Mouse (Mus musculus) kidney, adult 9 months (tissue): ENCODE measurements around the gene Gpr155.
A peak's percentile ranks its signal among the peaks of the same experiment; 100 is the strongest.

Source experiments
- DNase-seq: peaks from one replicate; pipeline ENCODE4 v3.0.0; 2022

The Gpr155 gene

GRCm38 (mm10) chr2:73385641-73386355, 574 bp downstream of the Gpr155 start:
- peak; percentile 21 for DNase-seq

- DNase-seq = no peak
Observed at GRCm38 (mm10) chr2:73385172-73385571, 1.2 kb downstream of the Gpr155 start.

- DNase-seq = peak; percentile 36
Observed at GRCm38 (mm10) chr2:73380298-73380975, 5.9 kb downstream of the Gpr155 start.

- no peak for DNase-seq
Observed at GRCm38 (mm10) chr2:73379656-73380055, 6.7 kb downstream of the Gpr155 start.

GRCm38 (mm10) chr2:73378326-73378725, 8.0 kb downstream of the Gpr155 start:
- DNase-seq = no peak

GRCm38 (mm10) chr2:73371530-73372335, 14.6 kb downstream of the Gpr155 start:
- no peak for DNase-seq

GRCm38 (mm10) chr2:73363448-73363847, 22.9 kb downstream of the Gpr155 start:
- DNase-seq = no peak

- DNase-seq = no peak
Observed at GRCm38 (mm10) chr2:73360536-73360935, 25.8 kb downstream of the Gpr155 start.

GRCm38 (mm10) chr2:73359941-73360340, 26.4 kb downstream of the Gpr155 start:
- DNase-seq = peak; percentile 53

GRCm38 (mm10) chr2:73357004-73357403, 29.4 kb downstream of the Gpr155 start:
- no peak for DNase-seq

GRCm38 (mm10) chr2:73351927-73352374, 34.4 kb downstream of the Gpr155 start:
- peak; percentile 26 for DNase-seq

GRCm38 (mm10) chr2:73351496-73351895, 34.9 kb downstream of the Gpr155 start:
- DNase-seq = peak; percentile 6

GRCm38 (mm10) chr2:73348221-73348620, 38.2 kb downstream of the Gpr155 start:
- DNase-seq = no peak

GRCm38 (mm10) chr2:73347766-73348165, 38.6 kb downstream of the Gpr155 start:
- no peak for DNase-seq

GRCm38 (mm10) chr2:73347136-73347535, 39.2 kb downstream of the Gpr155 start:
- no peak for DNase-seq

- DNase-seq = no peak
Observed at GRCm38 (mm10) chr2:73346345-73347086, 39.9 kb downstream of the Gpr155 start.

GRCm38 (mm10) chr2:73345204-73345603, 41.2 kb downstream of the Gpr155 start:
- no peak for DNase-seq

- no peak for DNase-seq
Observed at GRCm38 (mm10) chr2:73343701-73344100, 42.7 kb downstream of the Gpr155 start.

GRCm38 (mm10) chr2:73338415-73338814, 48.0 kb downstream of the Gpr155 start:
- no peak for DNase-seq

GRCm38 (mm10) chr2:73335949-73336348, 50.4 kb downstream of the Gpr155 start:
- no peak for DNase-seq

GRCm38 (mm10) chr2:73325871-73326270, 60.5 kb downstream of the Gpr155 start:
- peak; percentile 88 for DNase-seq

- DNase-seq = no peak
Observed at GRCm38 (mm10) chr2:73322991-73323390, 63.4 kb downstream of the Gpr155 start.

GRCm38 (mm10) chr2:73319218-73319617, 67.2 kb downstream of the Gpr155 start:
- DNase-seq = no peak
